Mouse (Mus musculus) forebrain, embryonic 10.5 days (tissue): Measurements from ENCODE around the gene Cfap77. TPM values are rescaled to one million over a fixed set of nuclear protein-coding genes. Genes with fewer than 3 reads are reported as not detected.

ENCODE experiments used
- DNase-seq: peaks from one replicate; pipeline ENCODE4 v3.0.0-alpha.2; 2017; ENCODE audit warnings: low spot score; ENCODE audit errors: extremely low spot score
- H3K27ac ChIP-seq: fragments of 300-500 bp; sonication (generic); 2 replicates; pipeline ENCODE4 v1.5.1; 2016; ENCODE audit warnings: mild to moderate bottlenecking
- H3K27me3 ChIP-seq: fragments of 300-500 bp; sonication (generic); 2 replicates; pipeline ENCODE4 v1.6.1; 2016; ENCODE audit warnings: mild to moderate bottlenecking; ENCODE audit not compliant: poor library complexity, severe bottlenecking
- H3K36me3 ChIP-seq: fragments of 300-500 bp; sonication (generic); replicated peaks from 2 replicates; pipeline ENCODE4 v1.6.1; 2016; ENCODE audit warnings: mild to moderate bottlenecking, moderate library complexity
- H3K4me1 ChIP-seq: fragments of 300-500 bp; sonication (generic); 2 replicates; pipeline ENCODE4 v1.6.1; 2016
- H3K4me3 ChIP-seq: fragments of 300-500 bp; sonication (generic); 2 replicates; pipeline ENCODE4 v1.5.1; 2016; ENCODE audit warnings: mild to moderate bottlenecking, moderate library complexity
- H3K9me3 ChIP-seq: fragments of 300-500 bp; sonication (generic); 2 replicates; pipeline ENCODE4 v1.6.1; 2016; ENCODE audit warnings: mild to moderate bottlenecking, moderate library complexity
- WGBS: fragments of 180-500 bp; shearing (Covaris S2); methylation state at CpG from one replicate; pipeline ENCODE4 v1.1.7; 2016; 5-methylcytosine and 5-hydroxymethylcytosine counted together
- polyA plus RNA-seq: library from polyadenylated mRNA; unstranded; fragments of >200 nt; fragmentation: Nextera tagmentation; extraction: Ambion mirVana; gene quantifications from 2 replicates; pipeline ENCODE4 v1.2.1, GENCODE M21; 2016

Gene Cfap77
- polyA plus RNA-seq, 1 experiment from 2014 or later: 0.67 TPM

DNA sequence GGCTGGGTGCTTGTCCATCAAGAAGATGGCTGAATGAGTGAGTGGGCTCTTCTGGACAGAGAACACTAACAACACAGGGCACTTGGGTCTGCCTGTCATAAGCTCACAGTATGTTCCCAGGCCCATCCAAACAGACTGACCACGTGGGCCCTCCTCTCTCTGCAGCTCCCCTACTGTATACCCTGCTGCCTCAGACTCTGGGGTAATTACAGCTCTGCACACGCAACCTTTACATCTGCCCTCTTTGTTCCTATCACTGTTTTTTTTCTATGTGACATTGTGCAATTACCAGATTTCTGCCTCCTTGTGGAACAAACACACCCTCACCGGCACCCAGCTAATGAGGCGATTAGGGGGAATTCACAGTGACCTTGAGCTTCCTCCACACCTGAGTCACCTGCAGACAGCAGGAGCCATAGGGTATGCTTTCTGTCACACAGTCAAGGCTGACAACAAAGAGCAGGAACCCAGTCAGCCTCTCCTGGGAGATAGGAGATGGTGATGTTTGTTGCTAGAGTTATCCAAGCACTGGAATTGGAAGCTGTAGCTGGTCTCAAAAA, 157.4 kb downstream of the Cfap77 start:
- Histone ChIP-seq H3K4me3 (no peak overlapping the region), H3K27me3 (peaks cover 96% of the 10 kb centered on the region), H3K9me3 (no peaks in the 10 kb centered on the region), H3K27ac (no peak overlapping the region), H3K4me1 (peaks cover 19% of the 10 kb centered on the region), H3K36me3 (peaks cover 87% of the 10 kb centered on the region)
- 91% methylated on average over 4 of the region's 4 CpGs for WGBS
- no peak for DNase-seq

GRCm38 (mm10) chr2:28895876-28896275, 159.0 kb downstream of the Cfap77 start:
- H3K36me3 ChIP-seq: peaks cover 94% of the 10 kb centered on the region

GRCm38 (mm10) chr2:28893526-28893925, 161.3 kb downstream of the Cfap77 start:
- DNase-seq: no peak
- Histone ChIP-seq H3K27ac (no peak overlapping the region), H3K36me3 (peaks cover 96% of the 10 kb centered on the region), H3K27me3 (peaks cover 73% of the 10 kb centered on the region), H3K4me3 (no peak overlapping the region), H3K4me1 (peaks cover 20% of the 10 kb centered on the region), H3K9me3 (no peaks in the 10 kb centered on the region)
- WGBS: 40% methylated on average over 6 of the region's 6 CpGs

More at GRCm38 (mm10) chr2:28895876-28896275, 159.0 kb downstream of the Cfap77 start:
- no peak overlapping the region for H3K27ac ChIP-seq
- no peaks in the 10 kb centered on the region for H3K9me3 ChIP-seq
- 97% methylated on average over 7 of the region's 7 CpGs for WGBS
- H3K4me1 ChIP-seq: peaks cover 20% of the 10 kb centered on the region
- no peak overlapping the region for H3K4me3 ChIP-seq
- no peak for DNase-seq
- peaks cover 92% of the 10 kb centered on the region for H3K27me3 ChIP-seq

GRCm38 (mm10) chr2:28892796-28893195, 162.1 kb downstream of the Cfap77 start:
- Histone ChIP-seq H3K36me3 (peaks cover 96% of the 10 kb centered on the region), H3K27me3 (peaks cover 66% of the 10 kb centered on the region), H3K27ac (no peak overlapping the region), H3K9me3 (no peaks in the 10 kb centered on the region), H3K4me1 (peaks cover 20% of the 10 kb centered on the region), H3K4me3 (no peak overlapping the region)
- WGBS: 21% methylated on average over 1 of the region's 1 CpGs
- DNase-seq: no peak

GRCm38 (mm10) chr2:28884914-28885313, 170.0 kb downstream of the Cfap77 start:
- Histone ChIP-seq H3K27ac (no peak overlapping the region), H3K4me1 (peaks cover 9% of the 10 kb centered on the region), H3K9me3 (no peaks in the 10 kb centered on the region), H3K4me3 (no peak overlapping the region), H3K27me3 (no peaks in the 10 kb centered on the region), H3K36me3 (peaks cover 80% of the 10 kb centered on the region)
- 86% methylated on average over 4 of the region's 4 CpGs for WGBS
- no peak for DNase-seq

DNA sequence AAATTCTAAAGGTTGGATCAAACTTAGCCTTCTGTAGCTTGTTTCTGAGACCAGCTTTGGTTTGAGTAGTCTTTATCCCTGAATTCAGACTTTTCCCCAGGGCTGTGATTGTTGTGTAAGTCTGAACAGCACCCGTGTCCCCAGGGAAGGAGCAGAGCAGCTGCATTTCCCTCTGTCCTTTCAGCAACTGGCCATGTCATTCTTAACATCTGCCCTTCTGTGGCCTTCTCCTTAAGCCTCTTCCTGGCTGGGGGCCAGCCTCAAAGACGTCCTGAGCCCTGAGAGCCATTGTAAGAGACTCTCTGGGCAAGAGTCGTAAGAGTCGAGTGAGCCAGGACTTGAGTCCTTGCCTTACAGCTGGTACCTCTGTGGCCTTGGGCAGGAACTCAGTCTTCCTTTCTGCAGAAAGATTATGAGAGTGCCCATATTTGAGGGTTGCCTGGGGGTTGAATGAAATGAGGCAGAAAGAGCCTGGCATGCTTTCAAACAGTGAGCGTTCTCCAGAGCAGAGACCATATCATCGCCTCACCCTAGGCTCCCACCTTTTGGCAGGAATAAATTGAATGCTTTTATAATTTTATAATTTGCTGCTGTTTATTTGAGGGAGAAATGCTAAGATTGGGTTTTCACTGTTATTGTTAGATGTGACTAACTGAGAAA, 171.9 kb downstream of the Cfap77 start:
- peaks cover 9% of the 10 kb centered on the region for H3K4me1 ChIP-seq
- no peak for DNase-seq
- WGBS: 77% methylated on average over 6 of the region's 6 CpGs
- H3K9me3 ChIP-seq: no peaks in the 10 kb centered on the region
- H3K27ac ChIP-seq: no peak overlapping the region
- no peak overlapping the region for H3K4me3 ChIP-seq
- no peaks in the 10 kb centered on the region for H3K27me3 ChIP-seq
- H3K36me3 ChIP-seq: peaks cover 76% of the 10 kb centered on the region

- DNase-seq: no peak
- H3K4me3 ChIP-seq: no peak overlapping the region
- H3K36me3 ChIP-seq: peaks cover 76% of the 10 kb centered on the region
- H3K9me3 ChIP-seq: no peaks in the 10 kb centered on the region
- no peaks in the 10 kb centered on the region for H3K27me3 ChIP-seq
- 95% methylated on average over 3 of the region's 3 CpGs for WGBS
- no peak overlapping the region for H3K27ac ChIP-seq
- peaks cover 9% of the 10 kb centered on the region for H3K4me1 ChIP-seq
Observed at GRCm38 (mm10) chr2:28882047-28882446, 172.8 kb downstream of the Cfap77 start.

GRCm38 (mm10) chr2:28881275-28881674, 173.6 kb downstream of the Cfap77 start:
- H3K4me1 ChIP-seq: peaks cover 5% of the 10 kb centered on the region; the same call in 1 of the 2 replicates
- no peaks in the 10 kb centered on the region for H3K9me3 ChIP-seq
- H3K27me3 ChIP-seq: no peaks in the 10 kb centered on the region
- DNase-seq: no peak
- WGBS: 94% methylated on average over 3 of the region's 3 CpGs
- peaks cover 78% of the 10 kb centered on the region for H3K36me3 ChIP-seq
- no peak overlapping the region for H3K4me3 ChIP-seq
- no peak overlapping the region for H3K27ac ChIP-seq

Other genes starting within 250 kb of the Cfap77 start
- 22.7 and 24.4 TPM in 2 replicates for gene Gtf3c4, start 214.7 kb downstream of the Cfap77 start, polyA plus RNA-seq
- gene Ddx31, start 214.7 kb downstream of the Cfap77 start, polyA plus RNA-seq: 20.9 and 22.9 TPM in 2 replicates
- gene Barhl1, start 138.4 kb downstream of the Cfap77 start, polyA plus RNA-seq: 0.17 and 0.74 TPM in 2 replicates
- gene Ttf1, start 5.2 kb upstream of the Cfap77 start, polyA plus RNA-seq: 11.4 and 13.6 TPM in 2 replicates
- gene Setx, start 69.1 kb upstream of the Cfap77 start, polyA plus RNA-seq: 12.7 and 13.8 TPM in 2 replicates
- 0.86 and 1.3 TPM in 2 replicates for gene Ntng2, start 197.9 kb upstream of the Cfap77 start, polyA plus RNA-seq